In the genomic region with DNA sequence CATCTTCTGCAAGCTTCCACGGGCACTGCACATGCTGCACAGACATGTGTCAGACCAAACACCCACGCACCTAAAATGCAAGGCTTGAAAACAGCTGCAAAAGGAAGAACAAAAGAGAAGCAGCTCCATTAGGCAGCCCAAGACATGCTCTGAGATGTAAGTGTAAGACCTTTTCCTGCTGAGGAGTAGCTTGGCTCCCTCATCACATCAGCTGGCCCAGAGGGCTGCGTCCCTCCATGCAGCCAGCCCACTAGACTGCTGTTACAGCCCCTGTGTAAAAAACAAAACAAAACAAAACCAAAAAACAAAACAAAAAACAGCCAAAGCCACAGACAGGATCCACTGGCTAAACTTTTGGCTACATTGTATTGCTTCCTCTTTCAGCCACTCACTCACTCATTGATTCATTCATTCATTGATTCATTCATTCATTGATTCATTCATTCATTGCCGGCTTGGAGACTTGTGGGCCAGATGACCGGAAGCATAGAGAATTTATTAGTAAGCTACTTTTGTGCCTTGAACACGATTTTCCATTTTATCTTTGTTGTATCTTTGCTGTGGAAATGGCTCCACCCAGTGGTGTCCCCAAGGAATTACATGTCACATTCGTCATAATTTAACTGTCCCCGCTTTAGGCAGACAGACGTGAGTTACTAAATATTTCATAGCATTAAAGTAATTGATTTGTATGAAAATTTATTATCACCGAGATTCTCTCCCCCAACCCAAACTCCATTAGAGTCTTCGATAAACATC, we compare ENCODE assay signal across 9 mouse cellular contexts.
DNase-seq lines count a peak whose midpoint lies in the region; ATAC-seq and TF ChIP-seq lines count a peak whose summit lies in the region.
"Had no signal": no experiment of that assay in that cellular context is flagged by ENCODE, and none has a peak within 500 bp of the region (broad histone marks: within the 10 kb centered on the region; RNA-seq: fewer than 3 reads in every experiment).

No protein-coding gene starts in this region.

- no peak for ATAC-seq in hindbrain, embryonic 13.5 days (ENCODE audit: low FRiP score)
- no peak for ATAC-seq in forebrain, embryonic 11.5 days (replicated peaks; ENCODE audit: low FRiP score)

- TF ChIP-seq CTCF in C2C12 (IDR thresholded peaks at IDR 0.05; ENCODE audit: control insufficient read depth, insufficient read depth, insufficient read length) = peak; percentile 23

- no peak overlapping the region for H3ac ChIP-seq in C2C12 (ENCODE audit: control insufficient read depth, insufficient read length, low read depth)

- 21% methylated on average over 11 of the region's 11 CpGs for WGBS in hindbrain, embryonic 10.5 days
- WGBS in hindbrain, embryonic 13.5 days = 21% methylated on average over 11 of the region's 11 CpGs
- WGBS in forebrain, embryonic 11.5 days = 26% methylated on average over 11 of the region's 11 CpGs

- H3K4me3 ChIP-seq in hindbrain, embryonic 10.5 days = no peak overlapping the region
- no peak overlapping the region for H3K4me3 ChIP-seq in hindbrain, embryonic 13.5 days
- no peak overlapping the region for H3K4me3 ChIP-seq in C2C12 (ENCODE audit: insufficient read depth, poor library complexity, severe bottlenecking)
- H3K4me3 ChIP-seq in forebrain, embryonic 11.5 days (ENCODE audit: low read depth, low read length) = no peak overlapping the region
- H3K4me3 ChIP-seq: lung, embryonic 15.5 days had no signal

- no peaks in the 10 kb centered on the region for H3K79me3 ChIP-seq in C2C12 (ENCODE audit: low read depth)

- peak overlapping the region; percentile 60; the same call in 1 of the 2 replicates for H3K27ac ChIP-seq in hindbrain, embryonic 10.5 days
- H3K27ac ChIP-seq in hindbrain, embryonic 13.5 days = no peak overlapping the region
- H3K27ac ChIP-seq in forebrain, embryonic 11.5 days (ENCODE audit: low read depth, low read length) = no peak overlapping the region
- H3K27ac ChIP-seq: lung, embryonic 15.5 days had no signal

- 0 out of 2 replicates have a peak, but pooled peaks cover 2% of the 10 kb centered on the region for H3K9me3 ChIP-seq in hindbrain, embryonic 10.5 days
- H3K9me3 ChIP-seq in hindbrain, embryonic 13.5 days = no peaks in the 10 kb centered on the region
- no peaks in the 10 kb centered on the region for H3K9me3 ChIP-seq in forebrain, embryonic 11.5 days (ENCODE audit: control insufficient read depth, low read length)
- H3K9me3 ChIP-seq: lung, embryonic 15.5 days had no signal

- peaks cover 3% of the 10 kb centered on the region; the same call in 1 of the 2 replicates for H3K4me1 ChIP-seq in hindbrain, embryonic 10.5 days (replicated peaks)
- H3K4me1 ChIP-seq in hindbrain, embryonic 13.5 days (replicated peaks) = 0 out of 2 replicates have a peak, but pooled peaks cover 4% of the 10 kb centered on the region
- no peaks in the 10 kb centered on the region for H3K4me1 ChIP-seq in forebrain, embryonic 11.5 days (replicated peaks; ENCODE audit: control insufficient read depth, insufficient read depth, low read length)
- H3K4me1 ChIP-seq: lung, embryonic 15.5 days had no signal

- H3K9ac ChIP-seq in hindbrain, embryonic 13.5 days = no peak overlapping the region
- H3K9ac ChIP-seq in forebrain, embryonic 11.5 days (ENCODE audit: low read length) = no peak overlapping the region
- H3K9ac ChIP-seq: lung, embryonic 15.5 days had no signal

- H3K36me3 ChIP-seq in hindbrain, embryonic 10.5 days = no peaks in the 10 kb centered on the region
- H3K36me3 ChIP-seq in hindbrain, embryonic 13.5 days = no peaks in the 10 kb centered on the region
- H3K36me3 ChIP-seq in C2C12 (ENCODE audit: control insufficient read depth, insufficient read depth) = no peaks in the 10 kb centered on the region
- no peaks in the 10 kb centered on the region for H3K36me3 ChIP-seq in forebrain, embryonic 11.5 days (ENCODE audit: control insufficient read depth, insufficient read depth, low read length)
- H3K36me3 ChIP-seq: lung, embryonic 15.5 days had no signal

- no peaks in the 10 kb centered on the region for H3K27me3 ChIP-seq in hindbrain, embryonic 10.5 days (ENCODE audit: insufficient read depth, poor library complexity, severe bottlenecking)
- no peaks in the 10 kb centered on the region for H3K27me3 ChIP-seq in hindbrain, embryonic 13.5 days
- H3K27me3 ChIP-seq in C2C12 (ENCODE audit: control insufficient read depth, insufficient read depth, insufficient read length) = no peaks in the 10 kb centered on the region
- H3K27me3 ChIP-seq in forebrain, embryonic 11.5 days (ENCODE audit: control insufficient read depth, insufficient read depth, low read length) = no peaks in the 10 kb centered on the region
- H3K27me3 ChIP-seq: lung, embryonic 15.5 days had no signal

- H3K4me2 ChIP-seq in hindbrain, embryonic 13.5 days = no peak overlapping the region
- no peak overlapping the region for H3K4me2 ChIP-seq in forebrain, embryonic 11.5 days (ENCODE audit: low read depth, low read length, severe bottlenecking)
- H3K4me2 ChIP-seq: lung, embryonic 15.5 days had no signal

- no peaks in the 10 kb centered on the region for H3K79me2 ChIP-seq in C2C12 (ENCODE audit: control insufficient read depth, insufficient read depth)

- DNase-seq in hindbrain, embryonic 10.5 days (ENCODE audit: low spot score) = peak; percentile 60
- DNase-seq in adrenal gland, postnatal 36 days = peak; percentile 59 to 74
- DNase-seq in forebrain, embryonic 11.5 days (ENCODE audit: low spot score) = peak; percentile 75
- DNase-seq in kidney, postnatal 14 days = peak; percentile 75
- DNase-seq in lung, postnatal 10 days = peak; percentile 67
- peak; percentile 73 for DNase-seq in thymus, postnatal 4 days

TF ChIP-seq in C2C12, 6 proteins besides CTCF, POLR2A, EP300 and RAD21:
- TF ChIP-seq CEBPB (IDR thresholded peaks at IDR 0.05; ENCODE audit: low read depth) (no peak), MAX (IDR thresholded peaks at IDR 0.05) (no peak), FOSL1 (IDR thresholded peaks at IDR 0.05; ENCODE audit: insufficient read depth, low read length, poor library complexity, severe bottlenecking) (no peak), MYOD1 (IDR thresholded peaks at IDR 0.05; ENCODE audit: control insufficient read depth, insufficient read length, low read depth) (no peak)
